Mouse (Mus musculus): Measurements from ENCODE around the gene Gm14322.

The Gm14322 gene

DNA sequence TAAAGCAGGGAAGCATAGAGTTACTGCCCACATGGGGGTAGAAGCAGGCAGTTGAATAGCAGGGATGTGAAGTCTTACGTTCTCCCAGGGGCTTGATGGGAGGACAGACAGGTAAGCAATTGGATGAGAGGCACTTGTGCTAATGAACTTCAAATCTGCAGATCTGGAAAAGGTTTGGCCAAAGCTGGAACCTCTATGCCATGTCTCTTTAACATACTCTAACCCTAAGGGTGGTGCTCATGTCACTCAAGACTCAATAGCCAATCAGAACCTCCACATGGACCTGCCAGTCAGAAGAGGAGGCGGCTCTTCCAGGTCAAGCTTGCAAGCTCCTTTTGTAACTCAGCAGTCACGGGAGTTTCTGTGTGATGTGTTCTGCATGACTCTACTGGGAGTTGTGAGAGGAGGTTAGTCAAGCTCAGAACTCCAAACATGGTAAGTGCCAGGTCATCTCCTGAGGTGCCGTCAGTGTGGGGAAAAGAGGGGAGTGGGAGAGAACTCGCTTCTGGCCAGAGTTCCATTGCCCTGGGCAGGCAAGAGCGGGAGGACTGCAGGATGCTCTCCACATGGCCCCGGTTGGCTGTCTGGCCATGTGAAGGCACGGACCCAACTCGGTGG is at the start of gene Gm14322:
TSS of gene Gm14322 (plus strand) at position 348 of the 618 bp plus-strand sequence.
- 25% methylated on average over 9 of the region's 9 CpGs for WGBS

DNA sequence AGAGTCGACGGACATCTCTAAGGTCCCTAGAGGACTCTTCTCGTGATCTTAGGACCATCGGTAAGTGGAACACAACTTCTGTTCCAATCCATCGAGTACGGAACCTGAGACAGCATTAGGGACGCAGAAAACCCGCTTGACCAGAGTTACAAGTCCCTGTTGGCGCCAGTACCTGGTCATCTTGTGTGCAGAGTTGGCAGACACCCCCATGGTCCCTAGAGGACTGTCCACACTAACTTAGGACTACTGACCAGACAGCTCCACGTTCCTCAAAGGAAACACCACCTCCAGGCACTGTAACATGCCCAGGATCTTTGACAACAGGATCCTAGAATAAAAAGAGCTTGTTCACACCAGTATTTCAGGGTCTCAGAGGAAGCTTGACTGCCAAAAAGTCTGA is 17.6 kb upstream of the Gm14322 start:
- WGBS: 81% methylated on average over 8 of the region's 10 CpGs

DNA sequence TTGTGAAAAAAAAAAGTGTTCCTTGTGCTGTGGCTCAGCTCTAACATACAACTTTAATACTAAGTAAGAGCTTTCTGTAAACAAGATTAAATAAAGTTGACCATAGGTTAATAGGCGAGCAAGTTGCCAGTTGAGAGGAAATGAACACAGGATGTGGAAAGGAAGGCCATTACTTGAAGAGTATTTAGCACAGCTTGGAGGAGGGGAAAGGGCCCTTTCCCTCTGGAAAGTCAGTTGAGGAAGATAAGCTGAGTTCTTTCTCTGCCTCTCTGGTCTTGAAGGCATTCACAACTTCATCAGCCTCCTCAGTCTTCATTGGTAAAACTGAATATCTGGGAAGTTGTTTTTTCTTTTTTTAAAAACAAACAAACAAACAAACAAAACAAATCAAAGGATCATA is 28.3 kb downstream of the Gm14322 start:
- whole genome bisulfite sequencing: 71% methylated on average over 1 of the region's 1 CpGs

DNA sequence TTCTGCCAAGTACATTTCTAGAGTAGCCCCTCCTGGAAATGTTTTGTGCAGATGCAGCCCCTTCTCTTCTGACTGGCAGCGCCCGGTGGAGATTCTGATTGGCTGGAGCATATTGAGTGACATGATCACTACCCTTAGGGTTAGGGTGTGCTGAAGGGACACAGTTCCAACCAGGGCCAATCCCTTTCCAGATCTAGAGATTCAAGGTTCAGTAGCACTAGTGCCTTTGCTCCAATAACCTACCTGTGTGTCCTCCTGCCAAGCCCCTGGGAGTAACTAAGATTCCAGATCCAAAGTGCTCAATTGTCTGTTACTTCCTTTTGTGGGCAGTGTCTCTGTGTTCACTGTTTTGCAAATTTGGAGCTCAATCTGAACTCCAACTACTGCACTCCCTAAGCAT is 47.1 kb downstream of the Gm14322 start:
- WGBS: no CpG with 5 or more reads among the region's 2 CpGs
